16 mouse cellular contexts compared by ENCODE assay signal in the genomic region with DNA sequence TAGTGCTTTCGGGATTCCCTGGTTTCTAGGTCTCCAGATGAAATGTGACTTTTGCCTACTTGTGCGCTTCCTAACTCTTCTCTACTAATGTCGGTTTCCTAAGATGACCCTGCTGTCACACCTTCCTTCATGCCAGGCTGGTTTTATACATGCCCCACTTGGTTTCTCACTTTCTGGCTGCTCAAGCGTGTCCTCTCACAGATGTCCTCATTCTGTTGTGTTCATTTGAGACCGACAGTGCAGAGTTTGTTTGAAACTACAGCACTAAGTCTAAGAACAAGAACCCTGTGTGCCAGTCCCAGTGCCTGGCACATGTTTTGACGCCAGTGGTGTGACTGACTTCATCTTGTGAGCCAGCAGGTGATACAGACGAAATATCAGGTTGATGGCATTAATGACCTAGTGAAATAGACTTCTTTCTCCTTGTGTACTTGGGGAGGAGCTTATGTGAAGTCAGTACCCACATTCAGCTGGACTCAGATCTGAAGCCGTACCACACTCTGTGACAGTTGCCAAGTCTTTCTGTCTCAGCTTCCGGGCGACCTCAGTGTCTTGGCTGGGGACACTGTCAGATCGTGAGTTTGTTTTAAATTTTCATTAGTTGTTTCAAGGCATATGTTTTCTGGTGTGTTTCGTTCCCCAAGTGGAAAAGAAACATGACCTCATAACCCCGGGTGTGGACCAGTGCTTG. TPM values are rescaled to one million over a fixed set of nuclear protein-coding genes. Genes with fewer than 3 reads are reported as not detected.
A peak's percentile ranks its signal among the peaks of the same experiment; 100 is the strongest.
DNase-seq lines count a peak whose midpoint lies in the region; ATAC-seq and TF ChIP-seq lines count a peak whose summit lies in the region.
"Had no signal": no experiment of that assay in that cellular context is flagged by ENCODE, and none has a peak within 500 bp of the region (broad histone marks: within the 10 kb centered on the region; RNA-seq: fewer than 3 reads in every experiment).

No protein-coding gene starts in this region.

- peak; percentile 74 for ATAC-seq in kidney, embryonic 15.5 days (replicated peaks; ENCODE audit: low FRiP score)
- ATAC-seq in kidney, postnatal 0 days (replicated peaks; ENCODE audit: low FRiP score, low read depth) = peak; percentile 65
- no peak for ATAC-seq in neural tube, embryonic 15.5 days (ENCODE audit: low FRiP score)
- ATAC-seq: CD4-positive, CD25-positive, alpha-beta regulatory T cell, adult 4 months; midbrain, embryonic 16.5 days had no signal

- no peak for TF ChIP-seq POLR2A in brain, embryonic 14.5 days (IDR thresholded peaks at IDR 0.05; ENCODE audit: borderline replicate concordance, extremely low read depth, insufficient read depth, insufficient read length, poor library complexity, severe bottlenecking)

- H3K27ac ChIP-seq in kidney, embryonic 15.5 days = 0 out of 2 replicates have a peak overlapping the region, but pooled peaks have one; percentile 20
- H3K27ac ChIP-seq in kidney, postnatal 0 days = no peak overlapping the region
- H3K27ac ChIP-seq in neural tube, embryonic 15.5 days (replicated peaks) = no peak overlapping the region
- H3K27ac ChIP-seq: embryonic facial prominence, embryonic 15.5 days; liver, embryonic 13.5 days had no signal

- no peaks in the 10 kb centered on the region for H3K27me3 ChIP-seq in kidney, embryonic 15.5 days
- H3K27me3 ChIP-seq in kidney, postnatal 0 days (ENCODE audit: insufficient read depth, low read length) = no peaks in the 10 kb centered on the region
- no peaks in the 10 kb centered on the region for H3K27me3 ChIP-seq in neural tube, embryonic 15.5 days (replicated peaks)
- H3K27me3 ChIP-seq: embryonic facial prominence, embryonic 15.5 days; liver, embryonic 13.5 days had no signal

- peaks cover 42% of the 10 kb centered on the region for H3K36me3 ChIP-seq in kidney, embryonic 15.5 days
- H3K36me3 ChIP-seq in kidney, postnatal 0 days (ENCODE audit: insufficient read depth, low read length) = peaks cover 17% of the 10 kb centered on the region; the same call in 1 of the 2 replicates
- H3K36me3 ChIP-seq in neural tube, embryonic 15.5 days = peaks cover 17% of the 10 kb centered on the region; the same call in 1 of the 2 replicates

- H3K9me3 ChIP-seq in kidney, embryonic 15.5 days (replicated peaks) = no peaks in the 10 kb centered on the region
- no peaks in the 10 kb centered on the region for H3K9me3 ChIP-seq in kidney, postnatal 0 days (replicated peaks; ENCODE audit: low read length)
- H3K9me3 ChIP-seq in neural tube, embryonic 15.5 days (replicated peaks) = no peaks in the 10 kb centered on the region
- H3K9me3 ChIP-seq: embryonic facial prominence, embryonic 15.5 days; liver, embryonic 13.5 days had no signal

- WGBS in kidney, embryonic 15.5 days = 61% methylated on average over 13 of the region's 13 CpGs
- WGBS in kidney, postnatal 0 days = 60% methylated on average over 13 of the region's 13 CpGs
- WGBS in neural tube, embryonic 15.5 days = 89% methylated on average over 13 of the region's 13 CpGs

- no peak overlapping the region for H3K9ac ChIP-seq in kidney, embryonic 15.5 days
- H3K9ac ChIP-seq in kidney, postnatal 0 days (ENCODE audit: low read depth, low read length) = no peak overlapping the region
- H3K9ac ChIP-seq in neural tube, embryonic 15.5 days (replicated peaks) = no peak overlapping the region
- H3K9ac ChIP-seq: embryonic facial prominence, embryonic 15.5 days; liver, embryonic 13.5 days had no signal

- TF ChIP-seq CTCF in brain, embryonic 14.5 days (IDR thresholded peaks at IDR 0.05; ENCODE audit: borderline replicate concordance, extremely low read depth, insufficient read depth, insufficient read length) = no peak
- no peak for TF ChIP-seq CTCF in kidney, postnatal 0 days (IDR thresholded peaks at IDR 0.05; ENCODE audit: low read depth)

- peak; percentile 78 for DNase-seq in heart, adult 11 months
- no peak for DNase-seq in heart, postnatal 25 days (ENCODE audit: low spot score)
- no peak for DNase-seq in kidney, postnatal 25 days
- DNase-seq in brain, embryonic 14.5 days (ENCODE audit: low read depth) = peak; percentile 40
- DNase-seq in kidney, postnatal 0 days (ENCODE audit: low spot score) = peak; percentile 39
- DNase-seq: adrenal gland, adult 2 months; liver, embryonic 13.5 days; lung, postnatal 4 days; thymus, postnatal 25 days had no signal

- H3K4me1 ChIP-seq in kidney, embryonic 15.5 days = peaks cover 8% of the 10 kb centered on the region
- H3K4me1 ChIP-seq in kidney, postnatal 0 days (replicated peaks; ENCODE audit: insufficient read depth, low read length) = peaks cover 7% of the 10 kb centered on the region; the same call in 1 of the 2 replicates
- 0 out of 2 replicates have a peak, but pooled peaks cover 5% of the 10 kb centered on the region for H3K4me1 ChIP-seq in neural tube, embryonic 15.5 days
- H3K4me1 ChIP-seq: embryonic facial prominence, embryonic 15.5 days; liver, embryonic 13.5 days had no signal

- intact Hi-C loops in heart, postnatal 25 days (cut with DNase I) = no loop called here

- H3K4me3 ChIP-seq in kidney, embryonic 15.5 days (replicated peaks) = no peak overlapping the region
- no peak overlapping the region for H3K4me3 ChIP-seq in kidney, postnatal 0 days (replicated peaks; ENCODE audit: low read depth, low read length)
- H3K4me3 ChIP-seq in neural tube, embryonic 15.5 days (replicated peaks) = no peak overlapping the region
- H3K4me3 ChIP-seq: embryonic facial prominence, embryonic 15.5 days; liver, embryonic 13.5 days had no signal

- H3K4me2 ChIP-seq in kidney, embryonic 15.5 days = no peak overlapping the region
- H3K4me2 ChIP-seq in kidney, postnatal 0 days (ENCODE audit: low read length) = no peak overlapping the region
- no peak overlapping the region for H3K4me2 ChIP-seq in neural tube, embryonic 15.5 days
- H3K4me2 ChIP-seq: embryonic facial prominence, embryonic 15.5 days; liver, embryonic 13.5 days had no signal

RNA-seq across cellular contexts. Expression of gene Gm5129, which starts 37.9 kb away (rescaled TPM):
- not detected for total RNA-seq in heart, postnatal 25 days (2021)
- polyA plus RNA-seq in kidney, embryonic 15.5 days (2015; fragmentation: Nextera tagmentation; extraction: Ambion mirVana) = 0.95 TPM in 1 of 2 replicates, not detected in the other
- 0.93 TPM in 1 of 2 replicates, not detected in the other for polyA plus RNA-seq in brain, embryonic 14.5 days (2012; rRNA removed)
- not detected in 2 replicates for polyA plus RNA-seq in kidney, postnatal 0 days (2015; fragmentation: Nextera tagmentation; extraction: Ambion mirVana)
- polyA plus RNA-seq in neural tube, embryonic 15.5 days (2015; fragmentation: Nextera tagmentation; extraction: Ambion mirVana) = not detected in 2 replicates
- polyA plus RNA-seq: adrenal gland, adult 2 months; embryonic facial prominence, embryonic 15.5 days; heart, embryonic 14.5 days; large intestine, adult 2 months; liver, embryonic 13.5 days; midbrain, embryonic 16.5 days had no signal

RNA-seq across cellular contexts. Expression of gene Dnajb6, which starts 38.1 kb away (rescaled TPM):
- 10 to 100 TPM; 64.7 to 68.7 TPM for total RNA-seq in heart, postnatal 25 days (2021)
- 138 and 153 TPM in 2 replicates for polyA plus RNA-seq in kidney, embryonic 15.5 days (2015; fragmentation: Nextera tagmentation; extraction: Ambion mirVana)
- polyA plus RNA-seq in brain, embryonic 14.5 days (2012; rRNA removed) = 183 and 201 TPM in 2 replicates
- 145 and 158 TPM in 2 replicates for polyA plus RNA-seq in kidney, postnatal 0 days (2015; fragmentation: Nextera tagmentation; extraction: Ambion mirVana)
- polyA plus RNA-seq in neural tube, embryonic 15.5 days (2015; fragmentation: Nextera tagmentation; extraction: Ambion mirVana) = 266 and 298 TPM in 2 replicates

Comparison
In these comparisons a context has a peak if more than half of its experiments do, and no peak if none do; other contexts are left out.
1. DNase-seq: peak in heart, adult 11 months (single experiment), brain, embryonic 14.5 days (single experiment) and kidney, postnatal 0 days (single experiment); none in heart, postnatal 25 days (single experiment) and kidney, postnatal 25 days (0 of 2).